Mouse (Mus musculus): ENCODE data around the gene Olfml3.

Gene Olfml3

DNA sequence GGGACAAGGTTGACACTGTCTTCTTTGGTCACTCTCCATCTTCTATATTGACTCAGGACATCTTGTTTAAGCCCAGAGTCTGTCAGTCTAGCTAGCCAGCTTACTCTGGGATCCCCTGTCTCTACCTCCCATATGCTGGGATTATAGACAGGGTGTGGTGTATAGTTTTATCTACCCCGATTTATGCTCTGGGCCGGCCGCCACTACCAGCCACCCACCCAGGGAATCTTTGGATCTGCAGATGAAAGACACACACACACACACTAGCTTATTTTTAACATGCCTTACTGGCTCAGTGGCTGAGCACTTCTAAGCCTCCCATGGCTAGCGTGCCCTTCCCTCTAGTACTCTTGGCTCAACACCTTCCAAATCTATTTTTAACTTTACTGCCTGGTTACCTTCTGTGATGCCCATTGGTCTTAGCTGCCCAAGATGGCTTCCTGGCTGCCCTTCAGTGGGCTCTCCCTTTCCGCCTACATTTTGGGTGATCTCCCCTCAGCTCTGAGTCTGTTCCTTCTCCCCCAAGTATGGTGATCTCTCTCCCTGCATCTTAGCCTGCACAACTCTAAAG lies 28.2 kb downstream of the Olfml3 start:
- no peak for DNase-seq (ENCODE audit: low spot score in 2 of 2)

DNA sequence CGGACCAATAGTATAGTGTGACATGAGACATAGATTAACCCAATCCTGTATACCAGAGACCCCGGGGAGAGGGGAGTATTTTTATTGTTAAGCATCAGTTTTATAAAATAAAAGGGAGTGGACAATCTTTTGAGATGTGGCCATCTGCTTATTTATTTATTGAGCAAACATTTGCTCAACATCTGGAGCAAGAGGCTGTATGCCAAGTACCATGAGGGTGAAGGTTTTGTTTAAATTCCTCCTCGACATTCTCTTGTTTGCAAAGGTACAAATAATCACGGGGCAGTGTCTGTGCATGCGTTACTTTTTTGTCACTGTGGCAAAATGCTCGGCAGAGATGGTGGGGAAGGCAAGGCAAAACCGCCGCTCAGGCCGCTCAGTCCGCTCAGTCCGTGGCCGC lies 32.4 kb downstream of the Olfml3 start:
- no peak for DNase-seq (ENCODE audit: low spot score in 2 of 2)

DNA sequence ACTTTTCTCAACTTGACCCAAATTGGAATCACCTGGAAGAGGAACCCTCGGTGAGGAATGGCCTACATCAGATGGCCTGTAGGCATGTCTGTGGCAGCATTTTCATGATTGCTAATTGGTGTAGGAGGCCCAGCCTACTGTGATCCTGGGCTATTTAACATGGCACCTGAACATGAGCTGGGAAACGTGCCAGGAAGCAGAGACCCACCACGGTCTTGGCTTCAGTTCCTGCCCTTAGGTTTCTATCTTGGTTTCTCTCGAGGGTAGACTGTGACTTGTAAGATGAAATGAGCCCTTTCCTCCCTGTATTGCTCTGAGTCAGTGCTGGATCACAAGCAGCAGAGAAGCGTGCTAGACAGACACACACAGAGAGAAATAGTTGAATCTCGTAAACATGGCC lies 33.1 kb downstream of the Olfml3 start:
- DNase-seq (ENCODE audit: low spot score in 2 of 2), result no peak

DNA sequence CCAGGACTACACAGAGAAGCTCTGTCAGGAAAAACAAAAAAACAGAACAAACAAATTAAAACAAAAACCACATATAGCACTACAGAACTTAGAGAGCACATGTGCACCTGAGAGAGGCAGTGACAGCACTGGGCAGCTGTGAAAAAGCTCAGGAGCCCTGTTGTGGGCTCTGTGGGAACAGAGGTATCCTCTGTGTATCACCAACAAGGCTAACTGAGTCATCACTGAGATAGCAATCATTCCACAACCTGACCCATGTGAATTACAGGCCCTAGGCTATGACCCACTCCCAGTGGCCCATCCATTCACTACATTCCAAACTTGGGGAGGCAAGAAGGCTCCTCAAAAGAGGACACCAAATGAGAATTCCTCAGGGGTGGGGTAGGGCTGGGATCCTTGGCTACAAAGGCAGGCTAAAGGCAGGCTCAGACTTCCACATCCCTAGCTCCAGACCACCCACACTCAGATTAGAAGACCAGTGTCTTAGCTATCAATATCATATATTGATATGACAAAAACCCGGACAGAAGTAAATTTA lies 41.3 kb downstream of the Olfml3 start:
- DNase-seq (ENCODE audit: low spot score in 2 of 2), result no peak

DNA sequence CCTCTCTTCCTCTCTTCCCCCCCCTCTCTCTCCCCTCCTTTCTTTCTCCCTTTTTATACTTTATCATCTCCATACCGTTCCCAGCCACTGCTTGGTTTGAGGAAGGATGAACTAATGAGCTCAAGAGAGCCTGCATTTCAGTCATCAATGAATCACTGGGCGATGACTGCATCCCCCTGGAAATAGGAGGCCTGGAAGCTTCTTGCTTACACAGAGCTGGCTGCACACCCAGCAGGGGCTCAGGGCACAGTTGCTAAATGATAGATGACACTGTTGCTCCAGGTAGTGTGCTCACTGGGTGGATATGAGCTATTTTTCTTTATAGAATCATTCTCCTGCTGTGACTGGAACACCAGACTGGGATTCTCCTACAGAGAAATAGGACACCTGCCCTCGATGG lies 42.2 kb downstream of the Olfml3 start:
- DNase-seq (ENCODE audit: low spot score in 2 of 2), result no peak

- DNase-seq (ENCODE audit: low spot score in 2 of 2), result no peak
Observed at GRCm38 (mm10) chr3:103690506-103690905, 47.3 kb downstream of the Olfml3 start.

DNA sequence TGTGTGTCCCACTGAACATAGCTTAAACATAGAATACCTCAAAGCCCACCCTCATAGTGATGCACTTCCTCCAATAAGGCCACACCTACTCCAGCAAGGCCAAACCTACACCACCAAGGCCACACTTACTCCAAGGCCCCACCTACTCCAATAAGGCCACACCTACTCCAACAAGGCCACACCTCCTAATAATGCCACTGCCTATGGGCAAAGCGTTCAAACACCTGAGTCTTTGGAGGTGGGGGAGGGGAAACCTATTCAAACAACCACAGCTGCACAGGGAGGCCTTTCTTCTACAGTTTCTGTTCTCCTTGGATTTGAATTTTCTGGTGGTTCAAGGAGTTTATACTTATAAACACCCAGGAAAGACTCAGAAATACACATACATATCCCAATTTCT lies 48.8 kb downstream of the Olfml3 start:
- DNase-seq (ENCODE audit: low spot score in 2 of 2), result no peak

GRCm38 (mm10) chr3:103683966-103684319 lies 53.9 kb downstream of the Olfml3 start:
- DNase-seq (ENCODE audit: low spot score in 2 of 2), result no peak

DNA sequence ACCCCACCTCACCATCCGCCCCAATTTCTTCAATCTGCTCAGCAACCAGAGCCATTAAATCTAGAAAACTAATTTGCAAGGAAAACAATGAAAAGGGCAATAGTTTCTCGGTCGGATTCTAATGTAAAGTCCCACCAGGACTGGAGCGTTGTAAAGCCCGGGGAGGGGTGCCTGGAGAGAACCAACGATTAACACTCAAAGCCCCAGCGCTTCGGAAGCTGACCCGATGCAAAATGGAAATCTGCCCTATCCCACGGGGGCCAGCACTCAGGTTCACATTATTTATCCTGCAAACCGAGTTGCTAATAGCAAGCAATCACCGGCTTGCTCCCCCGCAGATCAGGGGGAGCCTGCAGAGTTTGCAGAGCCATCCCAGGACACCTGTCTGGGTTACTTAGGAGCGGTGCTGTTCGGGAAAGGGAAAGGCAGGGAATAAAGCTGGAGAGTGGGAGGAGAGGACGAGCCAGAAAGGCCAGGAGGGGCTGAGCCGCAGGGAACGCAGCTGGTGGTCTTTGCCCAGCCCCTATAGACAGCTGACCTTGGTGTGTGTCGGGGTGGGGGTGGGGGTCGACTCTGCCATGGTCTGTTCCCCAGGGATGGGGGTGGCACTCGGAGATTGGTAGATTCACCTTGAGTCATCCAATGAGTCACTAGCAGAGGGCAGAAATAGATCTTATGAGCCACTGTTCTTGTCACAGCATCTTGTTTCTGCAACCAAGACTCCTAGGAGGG lies 54.4 kb downstream of the Olfml3 start:
- DNase-seq (ENCODE audit: low spot score in 2 of 2), result no peak

- no peak for DNase-seq (ENCODE audit: low spot score in 2 of 2)
Observed at GRCm38 (mm10) chr3:103682473-103682872, 55.3 kb downstream of the Olfml3 start.

DNA sequence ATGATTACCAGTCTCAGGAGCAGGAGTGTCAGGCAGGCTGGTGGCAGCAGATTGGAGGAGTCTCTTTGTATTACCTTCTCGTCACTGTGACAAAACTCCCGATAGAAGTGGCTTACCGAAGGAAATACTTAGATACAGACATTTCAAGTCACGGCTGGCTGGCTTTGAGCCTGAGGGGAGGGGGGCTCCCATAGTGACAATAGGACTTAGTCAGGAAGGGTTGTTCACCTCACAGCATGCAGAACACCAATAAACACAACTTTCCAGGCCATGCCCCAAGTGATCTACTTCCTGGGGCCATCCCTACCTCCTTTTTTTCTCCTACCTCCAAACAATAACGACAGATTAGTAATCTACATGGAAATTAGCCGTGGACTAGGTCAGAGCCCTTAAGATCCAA lies 59.0 kb downstream of the Olfml3 start:
- no peak for DNase-seq (ENCODE audit: low spot score in 2 of 2)

DNA sequence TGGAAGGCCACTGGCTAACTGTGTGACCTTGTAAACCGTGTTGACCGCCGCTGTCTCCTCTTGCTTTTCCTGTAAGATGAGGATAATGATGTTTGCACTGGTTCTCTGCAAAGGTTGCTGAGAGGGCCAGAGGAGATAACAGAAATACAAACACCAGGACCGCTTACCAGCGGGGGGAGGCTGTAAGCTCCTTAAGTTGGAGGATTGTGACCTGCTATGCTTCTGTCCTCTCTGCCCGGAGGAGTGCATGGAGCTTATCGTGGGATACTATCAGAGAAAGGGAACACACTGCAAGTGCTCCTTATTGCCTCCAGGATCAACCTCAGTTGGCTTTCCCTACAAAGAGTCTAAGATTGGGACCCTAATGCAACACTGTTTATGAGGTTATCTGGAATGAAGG lies 65.1 kb downstream of the Olfml3 start:
- DNase-seq (ENCODE audit: low spot score in 2 of 2), result no peak

Measured in natural killer cell, adult 2 months (primary cell).